Mouse (Mus musculus) CH12.LX (cell line): ENCODE measurements around the gene Sema7a. TPM values are rescaled to one million over a fixed set of nuclear protein-coding genes. Genes with fewer than 3 reads are reported as not detected.

ENCODE experiments used
- DNase-seq: peaks from one replicate; pipeline ENCODE4 v3.0.0-alpha.2; 2013; ENCODE audit errors: extremely low read depth
- H3K27ac ChIP-seq: 2 replicates; pipeline ENCODE4 v1.5.1; 2012; ENCODE audit warnings: low read depth, mild to moderate bottlenecking, control low read depth, moderate library complexity; ENCODE audit not compliant: insufficient read depth
- H3K27me3 ChIP-seq: replicated peaks from 2 replicates; pipeline ENCODE3; 2012; ENCODE audit warnings: inconsistent platforms
- H3K36me3 ChIP-seq, 2 experiments: replicated peaks in 1 of 2; 2 replicates each; pipeline versions ENCODE3 to v1.6.1; 2012; ENCODE audit warnings: inconsistent platforms in 1 of 2, low read length in 1 of 2, mild to moderate bottlenecking in 1 of 2, mixed read lengths in 1 of 2, moderate library complexity in 1 of 2; ENCODE audit not compliant: control insufficient read depth in 1 of 2, insufficient read depth in 1 of 2
- H3K4me1 ChIP-seq, 2 experiments: 2 replicates each; pipeline ENCODE4 v1.6.1; 2012; ENCODE audit warnings: inconsistent platforms in 1 of 2, moderate library complexity in 1 of 2; ENCODE audit not compliant: insufficient read depth in 2 of 2, control insufficient read depth in 1 of 2
- H3K4me2 ChIP-seq: 2 replicates; pipeline ENCODE4 v1.6.1; 2012; ENCODE audit warnings: low read depth, mild to moderate bottlenecking, control low read depth; ENCODE audit not compliant: poor library complexity, insufficient read depth, severe bottlenecking
- H3K4me3 ChIP-seq, 3 experiments: fragments of 150-350 bp in 1 of 3; sonication (generic) in 1 of 3; replicated peaks in 1 of 3; 2 replicates each; pipeline versions ENCODE3 to v1.5.1; 2011 to 2012; ENCODE audit warnings: low read depth in 2 of 3, low read length in 2 of 3, mild to moderate bottlenecking in 2 of 3, moderate library complexity in 2 of 3, control low read depth in 1 of 3, improper control_type of control experiment in 1 of 3, inconsistent platforms in 1 of 3, mixed read lengths in 1 of 3; ENCODE audit not compliant: poor library complexity in 1 of 3
- H3K79me2 ChIP-seq: replicated peaks from 2 replicates; pipeline ENCODE4 v1.6.1; 2012; ENCODE audit warnings: mild to moderate bottlenecking, moderate library complexity; ENCODE audit not compliant: control insufficient read depth, poor library complexity, insufficient read depth, severe bottlenecking; ENCODE audit errors: extremely low read depth
- H3K9ac ChIP-seq: 2 replicates; pipeline ENCODE4 v1.6.1; 2012; ENCODE audit warnings: low read depth, mild to moderate bottlenecking, control low read depth, moderate library complexity; ENCODE audit not compliant: insufficient read depth
- H3K9me3 ChIP-seq: replicated peaks from 2 replicates; pipeline ENCODE3; 2012; ENCODE audit warnings: low read length, inconsistent platforms, mixed read lengths
- BHLHE40 ChIP-seq: IDR thresholded peaks from 2 replicates; pipeline ENCODE4 v1.6.1; 2011; ENCODE audit warnings: mild to moderate bottlenecking, low read depth, low read length, improper control_type of control experiment
- CHD2 ChIP-seq: IDR thresholded peaks from 2 replicates; pipeline ENCODE4 v1.6.1; 2011; ENCODE audit warnings: low read length, improper control_type of control experiment
- EP300 ChIP-seq: IDR thresholded peaks from 2 replicates; pipeline ENCODE4 v1.6.1; 2011; ENCODE audit warnings: low read length, improper control_type of control experiment
- ETS1 ChIP-seq: conservative IDR thresholded peaks from 2 replicates; pipeline ENCODE4 v1.6.1; 2012; ENCODE audit warnings: low read depth, mild to moderate bottlenecking, inconsistent platforms, low read length, improper control_type of control experiment, moderate library complexity
- JUN ChIP-seq: IDR thresholded peaks from 2 replicates; pipeline ENCODE4 v1.6.1; 2011; ENCODE audit warnings: low read depth, mild to moderate bottlenecking, low read length, improper control_type of control experiment, moderate library complexity; ENCODE audit not compliant: insufficient read depth
- MAFK ChIP-seq: IDR thresholded peaks from 2 replicates; pipeline ENCODE4 v1.6.1; 2011; ENCODE audit warnings: low read length, improper control_type of control experiment; ENCODE audit not compliant: insufficient replicate concordance
- MYC ChIP-seq: IDR thresholded peaks from 2 replicates; pipeline ENCODE4 v1.6.1; 2011; ENCODE audit warnings: low read depth, mild to moderate bottlenecking, improper control_type of control experiment, low read length
- NELFE ChIP-seq: IDR thresholded peaks from 2 replicates; pipeline ENCODE4 v1.6.1; 2011; ENCODE audit warnings: low read depth, low read length, improper control_type of control experiment
- NRF1 ChIP-seq: IDR thresholded peaks from 2 replicates; pipeline ENCODE4 v1.6.1; 2014; ENCODE audit warnings: low read depth, mild to moderate bottlenecking, inconsistent platforms, low read length, improper control_type of control experiment, moderate library complexity
- PAX5 ChIP-seq: IDR thresholded peaks from 2 replicates; pipeline ENCODE4 v1.6.1; 2012; ENCODE audit warnings: low read length, inconsistent platforms, mixed read lengths
- POLR2A ChIP-seq: IDR thresholded peaks from 2 replicates; pipeline ENCODE4 v1.6.1; 2011; ENCODE audit warnings: low read depth, mild to moderate bottlenecking, improper control_type of control experiment, low read length
- POLR2AphosphoS2 ChIP-seq: IDR thresholded peaks from 2 replicates; pipeline ENCODE4 v1.6.1; 2011; ENCODE audit warnings: low read depth, low read length, improper control_type of control experiment
- RCOR1 ChIP-seq: conservative IDR thresholded peaks from 2 replicates; pipeline ENCODE4 v1.6.1; 2012; ENCODE audit warnings: low read depth, mild to moderate bottlenecking, inconsistent platforms, low read length, improper control_type of control experiment
- USF2 ChIP-seq: conservative IDR thresholded peaks from 2 replicates; pipeline ENCODE4 v1.6.1; 2011; ENCODE audit warnings: low read depth, low read length, improper control_type of control experiment
- ZMIZ1 ChIP-seq: IDR thresholded peaks from 2 replicates; pipeline ENCODE4 v1.6.1; 2012; ENCODE audit warnings: low read depth, mild to moderate bottlenecking, inconsistent platforms, low read length, improper control_type of control experiment
- ZNF384 ChIP-seq: IDR thresholded peaks from 2 replicates; pipeline ENCODE4 v1.6.1; 2012; ENCODE audit warnings: low read depth, low read length, improper control_type of control experiment, inconsistent platforms
- dilution Hi-C: fragments of 300-500 bp; cut with MboI; formaldehyde crosslinking; loops from 2 replicates; pipeline ENCODE4 v1.14.3; 2020; ENCODE audit warnings: low sequenced_read_pairs; ENCODE audit not compliant: extremely low pct_unique_long_range_greater_than_20kb, extremely low pct_ligation_motif_present
- in situ Hi-C: fragments of 300-500 bp; cut with MboI; formaldehyde crosslinking; loops from 3 replicates; pipeline ENCODE4 v1.14.3; 2019; ENCODE audit warnings: low sequenced_read_pairs, low pct_ligation_motif_present, low pct_unique_long_range_greater_than_20kb, mixed read lengths
- polyA plus RNA-seq: library from polyadenylated mRNA; unstranded; fragments of >175 nt; gene quantifications from 2 replicates; pipeline ENCODE4 v1.2.1, GENCODE M21; 2012; ENCODE audit warnings: low read depth; ENCODE audit not compliant: insufficient read length
- total RNA-seq, 2 experiments: library from RNA; depleted of rRNA; stranded (reverse); fragments of 300-350 nt in 1 of 2; fragments of >200 nt in 1 of 2; gene quantifications; 2 replicates each; pipeline ENCODE4 v1.2.3; 2012 to 2014

The Sema7a gene
- total and polyA plus RNA-seq, 3 experiments: 88.6 to 181 (median 89.4) TPM

- H3K36me3 ChIP-seq: peaks cover 78 to 83% of the 10 kb centered on the region in 2 experiments
- peak; percentile 3; the same call in 1 of the 2 replicates for TF ChIP-seq POLR2AphosphoS2
- 0 out of 2 replicates have a peak, but pooled peaks have one; percentile 36 for TF ChIP-seq ZMIZ1
- peak; percentile 39 for TF ChIP-seq POLR2A
- no peak for TF ChIP-seq BHLHE40
- no peak for TF ChIP-seq ETS1
- no peak for TF ChIP-seq NELFE
- TF ChIP-seq JUN: no peak
- TF ChIP-seq EP300: no peak
- TF ChIP-seq MAFK: no peak
- TF ChIP-seq MYC: no peak
- no peak for TF ChIP-seq CHD2
- TF ChIP-seq USF2: no peak
- no peak for TF ChIP-seq NRF1
- no peak for TF ChIP-seq RCOR1
- peaks cover 36% of the 10 kb centered on the region for H3K79me2 ChIP-seq
- H3K27me3 ChIP-seq: no peaks in the 10 kb centered on the region
- no peak overlapping the region for H3K9ac ChIP-seq
- dilution Hi-C loops: no loop called here
- peaks cover 41 to 94% of the 10 kb centered on the region in 2 experiments for H3K4me1 ChIP-seq
- no peaks in the 10 kb centered on the region for H3K9me3 ChIP-seq
- in situ Hi-C loops: no loop called here
- H3K4me2 ChIP-seq: no peak overlapping the region
- peak overlapping the region; percentile 34 for H3K27ac ChIP-seq
- no peak for DNase-seq
- no peak overlapping the region for H3K4me3 ChIP-seq
Measured at GRCm38 (mm10) chr9:57959886-57960866, 20.3 kb downstream of the Sema7a start.

- Histone ChIP-seq H3K4me1 (peaks cover 42 to 95% of the 10 kb centered on the region in 2 experiments), H3K27me3 (no peaks in the 10 kb centered on the region), H3K9ac (no peak overlapping the region), H3K9me3 (no peaks in the 10 kb centered on the region), H3K36me3 (peaks cover 67 to 73% of the 10 kb centered on the region in 2 experiments), H3K27ac (peak overlapping the region; percentile 20; the same call in 1 of the 2 replicates), H3K79me2 (peaks cover 26% of the 10 kb centered on the region), H3K4me3 (no peak overlapping the region), H3K4me2 (no peak overlapping the region)
- DNase-seq: no peak
- dilution Hi-C loops (no loop called here), in situ Hi-C loops (no loop called here)
- TF ChIP-seq PAX5: no peak
- TF ChIP-seq POLR2AphosphoS2: peak; percentile 17; the same call in 1 of the 2 replicates
- no peak for TF ChIP-seq ZNF384
Measured at GRCm38 (mm10) chr9:57961226-57961625, 21.3 kb downstream of the Sema7a start.
